Mouse (Mus musculus) ES-E14 (cell line): Measurements from ENCODE around the gene Sh3pxd2b. TPM values are rescaled to one million over a fixed set of nuclear protein-coding genes. Genes with fewer than 3 reads are reported as not detected.

Source experiments
- DNase-seq: peaks from one replicate; pipeline ENCODE4 v3.0.0-alpha.2; 2013; ENCODE audit warnings: low read depth, low spot score
- H3K27ac ChIP-seq: 2 replicates; pipeline ENCODE4 v1.5.1; 2012; ENCODE audit warnings: low read depth, mild to moderate bottlenecking, low read length, moderate library complexity, mixed read lengths; ENCODE audit not compliant: poor library complexity, insufficient read depth, severe bottlenecking
- H3K36me3 ChIP-seq: 2 replicates; pipeline ENCODE4 v1.6.1; 2012; ENCODE audit warnings: mild to moderate bottlenecking, low read length, moderate library complexity, mixed read lengths; ENCODE audit not compliant: control insufficient read depth, poor library complexity, insufficient read depth, severe bottlenecking
- H3K4me1 ChIP-seq, 2 experiments: fragments of 150-350 bp in 1 of 2; sonication (generic) in 1 of 2; 2 replicates each; pipeline ENCODE4 v1.6.1; 2012; ENCODE audit warnings: low read length in 2 of 2, mild to moderate bottlenecking in 1 of 2, mixed read lengths in 1 of 2; ENCODE audit not compliant: control insufficient read depth in 2 of 2, insufficient read depth in 2 of 2, poor library complexity in 1 of 2
- H3K4me3 ChIP-seq, 2 experiments: fragments of 150-350 bp in 1 of 2; sonication (generic) in 1 of 2; 2 replicates each; pipeline ENCODE4 v1.5.1; 2012; ENCODE audit warnings: low read length in 2 of 2, low read depth in 1 of 2, mild to moderate bottlenecking in 1 of 2, mixed read lengths in 1 of 2; ENCODE audit not compliant: insufficient read depth in 1 of 2, poor library complexity in 1 of 2, severe bottlenecking in 1 of 2
- H3K9ac ChIP-seq: 2 replicates; pipeline ENCODE4 v1.6.1; 2012; ENCODE audit warnings: low read depth, mild to moderate bottlenecking, low read length, mixed read lengths; ENCODE audit not compliant: poor library complexity, insufficient read depth, severe bottlenecking
- H3K9me3 ChIP-seq: fragments of 150-350 bp; sonication (generic); 2 replicates; pipeline ENCODE4 v1.6.1; 2012; ENCODE audit warnings: low read depth, mild to moderate bottlenecking, low read length; ENCODE audit not compliant: control insufficient read depth, insufficient read depth
- CHD2 ChIP-seq: IDR thresholded peaks from 2 replicates; pipeline ENCODE4 v1.6.1; 2014; ENCODE audit warnings: mild to moderate bottlenecking, low read depth, low read length, inconsistent platforms
- HCFC1 ChIP-seq: IDR thresholded peaks from 2 replicates; pipeline ENCODE4 v1.6.1; 2012; ENCODE audit warnings: low read length, inconsistent platforms, borderline replicate concordance; ENCODE audit not compliant: insufficient read depth
- MAFK ChIP-seq: IDR thresholded peaks from 2 replicates; pipeline ENCODE4 v1.6.1; 2014; ENCODE audit warnings: mild to moderate bottlenecking, low read depth, low read length, inconsistent platforms; ENCODE audit not compliant: insufficient read depth
- ZC3H11A ChIP-seq: IDR thresholded peaks from 2 replicates; pipeline ENCODE4 v1.6.1; 2012; ENCODE audit warnings: low read depth, mild to moderate bottlenecking, inconsistent platforms, low read length, borderline replicate concordance
- ZNF384 ChIP-seq: IDR thresholded peaks from 2 replicates; pipeline ENCODE4 v1.6.1; 2012; ENCODE audit warnings: low read depth, low read length, inconsistent platforms
- in situ Hi-C, 2 experiments: fragments of 600-800 bp; cut with MboI; formaldehyde crosslinking; loops; one replicate each; pipeline ENCODE4 v1.15.1; 2025; ENCODE audit warnings: low sequenced_read_pairs in 2 of 2, inconsistent platforms in 1 of 2; ENCODE audit not compliant: unreplicated experiment in 2 of 2
- total RNA-seq: library from RNA; depleted of rRNA; stranded (reverse); fragments of 300-350 nt; gene quantifications from 2 replicates; pipeline ENCODE4 v1.2.3, GENCODE M21; 2012

The Sh3pxd2b gene
- total RNA-seq, 1 experiment: 6.8 TPM

GRCm38 (mm10) chr11:32395791-32396190, 48.2 kb downstream of the Sh3pxd2b start:
- in situ Hi-C loops: no loop called here
- Histone ChIP-seq H3K9ac (no peak overlapping the region), H3K27ac (no peak overlapping the region), H3K4me1 (no peaks in the 10 kb centered on the region), H3K4me3 (no peak overlapping the region), H3K9me3 (no peaks in the 10 kb centered on the region), H3K36me3 (no peaks in the 10 kb centered on the region)
- DNase-seq: no peak
- TF ChIP-seq ZC3H11A (no peak), ZNF384 (no peak)

GRCm38 (mm10) chr11:32398446-32398845, 50.8 kb downstream of the Sh3pxd2b start:
- no peak for TF ChIP-seq CHD2
- no peak for TF ChIP-seq HCFC1
- TF ChIP-seq ZNF384: no peak
- TF ChIP-seq ZC3H11A: no peak
- no peak for TF ChIP-seq MAFK
- no peak overlapping the region for H3K9ac ChIP-seq
- H3K4me3 ChIP-seq: no peak overlapping the region
- no peak for DNase-seq
- H3K27ac ChIP-seq: no peak overlapping the region
- no peaks in the 10 kb centered on the region for H3K9me3 ChIP-seq
- no peaks in the 10 kb centered on the region for H3K36me3 ChIP-seq
- H3K4me1 ChIP-seq: no peaks in the 10 kb centered on the region
- in situ Hi-C loops: no loop called here

- Histone ChIP-seq H3K4me3 (no peak overlapping the region), H3K4me1 (no peaks in the 10 kb centered on the region), H3K9me3 (no peaks in the 10 kb centered on the region), H3K27ac (no peak overlapping the region), H3K36me3 (no peaks in the 10 kb centered on the region), H3K9ac (no peak overlapping the region)
- TF ChIP-seq CHD2: no peak
- TF ChIP-seq ZC3H11A: no peak
- no peak for TF ChIP-seq HCFC1
- no peak for TF ChIP-seq MAFK
- no peak for TF ChIP-seq ZNF384
- in situ Hi-C loops: no loop called here
- no peak for DNase-seq
Measured at GRCm38 (mm10) chr11:32399261-32399660, 51.6 kb downstream of the Sh3pxd2b start.

GRCm38 (mm10) chr11:32402712-32403111, 55.1 kb downstream of the Sh3pxd2b start:
- in situ Hi-C loops: no loop called here
- H3K36me3 ChIP-seq: no peaks in the 10 kb centered on the region
- no peak for DNase-seq
- no peaks in the 10 kb centered on the region for H3K9me3 ChIP-seq
- no peaks in the 10 kb centered on the region; a peak in 1 of 4 replicates for H3K4me1 ChIP-seq
- TF ChIP-seq HCFC1 (no peak), ZNF384 (no peak)
- H3K9ac ChIP-seq: no peak overlapping the region
- H3K4me3 ChIP-seq: no peak overlapping the region
- no peak overlapping the region for H3K27ac ChIP-seq

DNA sequence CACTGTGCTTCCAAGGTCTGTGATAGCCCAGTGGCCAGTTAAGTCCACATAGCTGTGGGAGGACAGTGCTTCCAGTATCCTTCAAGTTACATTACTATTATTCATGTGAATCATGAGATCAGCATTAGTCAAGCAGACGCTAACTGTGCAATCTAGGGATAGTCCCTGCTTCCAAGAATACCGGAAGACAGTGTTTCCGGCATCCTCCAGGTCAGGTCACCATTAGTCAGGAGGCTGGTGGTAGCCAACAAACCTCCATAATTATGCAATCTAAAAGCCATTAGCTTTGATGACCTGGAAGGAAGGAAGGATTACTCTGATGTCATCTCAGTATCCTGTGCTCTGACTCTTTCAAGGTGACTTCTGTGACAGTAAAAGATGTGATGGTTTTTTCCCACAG, 57.1 kb downstream of the Sh3pxd2b start:
- no peaks in the 10 kb centered on the region for H3K36me3 ChIP-seq
- no peaks in the 10 kb centered on the region for H3K9me3 ChIP-seq
- in situ Hi-C loops: no loop called here
- TF ChIP-seq ZNF384 (no peak), MAFK (no peak), ZC3H11A (no peak), HCFC1 (no peak), CHD2 (no peak)
- H3K27ac ChIP-seq: no peak overlapping the region
- H3K4me3 ChIP-seq: no peak overlapping the region
- H3K9ac ChIP-seq: no peak overlapping the region
- no peak for DNase-seq
- no peaks in the 10 kb centered on the region; a peak in 1 of 4 replicates for H3K4me1 ChIP-seq
